ENCODE assay signal across 15 mouse cellular contexts in genomic region chr13:95774966-95775696, GRCm38 (mm10).
DNase-seq lines count a peak whose midpoint lies in the region; ATAC-seq and TF ChIP-seq lines count a peak whose summit lies in the region.
"Had no signal": no experiment of that assay in that cellular context is flagged by ENCODE, and none has a peak within 500 bp of the region (broad histone marks: within the 10 kb centered on the region; RNA-seq: fewer than 3 reads in every experiment).

No protein-coding gene starts in this region.

- TF ChIP-seq CTCF in hindbrain, postnatal 0 days (IDR thresholded peaks at IDR 0.05; ENCODE audit: low read depth) = no peak

- no peak overlapping the region for H3K4me2 ChIP-seq in neural tube, embryonic 15.5 days
- H3K4me2 ChIP-seq in hindbrain, postnatal 0 days (ENCODE audit: low read depth, low read length) = no peak overlapping the region
- no peak overlapping the region for H3K4me2 ChIP-seq in neural tube, embryonic 14.5 days (ENCODE audit: low read depth, low read length)
- no peak overlapping the region for H3K4me2 ChIP-seq in intestine, embryonic 16.5 days (ENCODE audit: low read depth, low read length)
- H3K4me2 ChIP-seq in heart, embryonic 11.5 days = no peak overlapping the region
- H3K4me2 ChIP-seq: heart, embryonic 12.5 days; lung, embryonic 15.5 days had no signal

- no peak overlapping the region for H3K27ac ChIP-seq in neural tube, embryonic 15.5 days (replicated peaks)
- peak overlapping the region; percentile 35; the same call in 1 of the 2 replicates for H3K27ac ChIP-seq in forebrain, embryonic 10.5 days
- no peak overlapping the region for H3K27ac ChIP-seq in hindbrain, postnatal 0 days
- H3K27ac ChIP-seq in neural tube, embryonic 14.5 days (ENCODE audit: low read depth, low read length) = no peak overlapping the region
- no peak overlapping the region for H3K27ac ChIP-seq in intestine, embryonic 16.5 days (ENCODE audit: low read length)
- H3K27ac ChIP-seq in heart, embryonic 11.5 days (ENCODE audit: low read depth, low read length) = no peak overlapping the region
- H3K27ac ChIP-seq: lung, embryonic 15.5 days had no signal

- 15% methylated on average over 11 of the region's 11 CpGs for WGBS in neural tube, embryonic 15.5 days
- 76% methylated on average over 11 of the region's 11 CpGs for WGBS in forebrain, embryonic 10.5 days
- WGBS in hindbrain, postnatal 0 days = 30% methylated on average over 11 of the region's 11 CpGs
- 13% methylated on average over 11 of the region's 11 CpGs for WGBS in neural tube, embryonic 14.5 days
- 51% methylated on average over 11 of the region's 11 CpGs for WGBS in intestine, embryonic 16.5 days
- WGBS in heart, embryonic 11.5 days (ENCODE audit: insufficient replicate concordance) = 46% methylated on average over 11 of the region's 11 CpGs

- no peak overlapping the region for H3K9ac ChIP-seq in neural tube, embryonic 15.5 days (replicated peaks)
- H3K9ac ChIP-seq in hindbrain, postnatal 0 days (replicated peaks; ENCODE audit: low read length) = no peak overlapping the region
- H3K9ac ChIP-seq in neural tube, embryonic 14.5 days (replicated peaks; ENCODE audit: low read depth, low read length) = no peak overlapping the region
- no peak overlapping the region for H3K9ac ChIP-seq in intestine, embryonic 16.5 days (ENCODE audit: low read depth, low read length)
- no peak overlapping the region for H3K9ac ChIP-seq in heart, embryonic 11.5 days (ENCODE audit: low read depth, low read length)
- H3K9ac ChIP-seq: heart, embryonic 12.5 days; lung, embryonic 15.5 days had no signal

- DNase-seq in neural tube, embryonic 10.5 days (ENCODE audit: extremely low spot score, low spot score) = peak; percentile 53
- DNase-seq in forebrain, embryonic 10.5 days (ENCODE audit: extremely low spot score, low spot score) = no peak
- DNase-seq in hindbrain, postnatal 0 days (ENCODE audit: low spot score) = peak; percentile 62
- no peak for DNase-seq in gastrocnemius, postnatal 10 days
- DNase-seq: spleen, adult 18-20 months; thymus, adult 2 months had no signal

- H3K9me3 ChIP-seq in neural tube, embryonic 15.5 days (replicated peaks) = no peaks in the 10 kb centered on the region
- H3K9me3 ChIP-seq in forebrain, embryonic 10.5 days = no peaks in the 10 kb centered on the region
- no peaks in the 10 kb centered on the region for H3K9me3 ChIP-seq in hindbrain, postnatal 0 days (ENCODE audit: low read length)
- no peaks in the 10 kb centered on the region for H3K9me3 ChIP-seq in neural tube, embryonic 14.5 days (ENCODE audit: control insufficient read depth, low read length)
- no peaks in the 10 kb centered on the region for H3K9me3 ChIP-seq in intestine, embryonic 16.5 days (ENCODE audit: control insufficient read depth, low read length)
- no peaks in the 10 kb centered on the region for H3K9me3 ChIP-seq in heart, embryonic 11.5 days (replicated peaks; ENCODE audit: control insufficient read depth, low read length)
- H3K9me3 ChIP-seq: heart, embryonic 12.5 days; lung, embryonic 15.5 days had no signal

- peaks cover 10% of the 10 kb centered on the region; the same call in 1 of the 2 replicates for H3K4me1 ChIP-seq in neural tube, embryonic 15.5 days
- peaks cover 46% of the 10 kb centered on the region for H3K4me1 ChIP-seq in forebrain, embryonic 10.5 days
- H3K4me1 ChIP-seq in hindbrain, postnatal 0 days (ENCODE audit: insufficient read depth, low read length) = no peaks in the 10 kb centered on the region; the same call in 1 of the 2 replicates
- 0 out of 2 replicates have a peak, but pooled peaks cover 5% of the 10 kb centered on the region for H3K4me1 ChIP-seq in neural tube, embryonic 14.5 days (ENCODE audit: control insufficient read depth, insufficient read depth, low read length)
- H3K4me1 ChIP-seq in intestine, embryonic 16.5 days (ENCODE audit: control insufficient read depth, insufficient read depth, low read length) = peaks cover 12% of the 10 kb centered on the region
- H3K4me1 ChIP-seq in heart, embryonic 11.5 days (ENCODE audit: control insufficient read depth, insufficient read depth, low read length) = peaks cover 7% of the 10 kb centered on the region; the same call in 1 of the 2 replicates

- H3K27me3 ChIP-seq in neural tube, embryonic 15.5 days (replicated peaks) = no peaks in the 10 kb centered on the region
- no peaks in the 10 kb centered on the region for H3K27me3 ChIP-seq in forebrain, embryonic 10.5 days (ENCODE audit: poor library complexity, severe bottlenecking)
- no peaks in the 10 kb centered on the region for H3K27me3 ChIP-seq in hindbrain, postnatal 0 days (ENCODE audit: insufficient read depth, low read length)
- H3K27me3 ChIP-seq in neural tube, embryonic 14.5 days (ENCODE audit: control insufficient read depth, insufficient read depth, low read length) = no peaks in the 10 kb centered on the region
- no peaks in the 10 kb centered on the region for H3K27me3 ChIP-seq in intestine, embryonic 16.5 days (replicated peaks; ENCODE audit: control insufficient read depth, insufficient read depth, low read length)
- no peaks in the 10 kb centered on the region for H3K27me3 ChIP-seq in heart, embryonic 11.5 days (ENCODE audit: control insufficient read depth, insufficient read depth, low read length)
- H3K27me3 ChIP-seq: lung, embryonic 15.5 days had no signal

- no peak overlapping the region for H3K4me3 ChIP-seq in neural tube, embryonic 15.5 days (replicated peaks)
- no peak overlapping the region for H3K4me3 ChIP-seq in forebrain, embryonic 10.5 days
- no peak overlapping the region for H3K4me3 ChIP-seq in hindbrain, postnatal 0 days (ENCODE audit: low read length)
- no peak overlapping the region for H3K4me3 ChIP-seq in neural tube, embryonic 14.5 days (ENCODE audit: low read depth, low read length)
- H3K4me3 ChIP-seq in intestine, embryonic 16.5 days (ENCODE audit: low read length) = no peak overlapping the region
- no peak overlapping the region for H3K4me3 ChIP-seq in heart, embryonic 11.5 days (ENCODE audit: low read depth, low read length)
- H3K4me3 ChIP-seq: erythroblast, embryonic 14.5 days; heart, embryonic 12.5 days; lung, embryonic 15.5 days had no signal

- no peaks in the 10 kb centered on the region for H3K36me3 ChIP-seq in neural tube, embryonic 15.5 days
- H3K36me3 ChIP-seq in forebrain, embryonic 10.5 days (replicated peaks) = no peaks in the 10 kb centered on the region
- no peaks in the 10 kb centered on the region for H3K36me3 ChIP-seq in hindbrain, postnatal 0 days (ENCODE audit: insufficient read depth, low read length)
- H3K36me3 ChIP-seq in neural tube, embryonic 14.5 days (ENCODE audit: control insufficient read depth, insufficient read depth, low read length) = no peaks in the 10 kb centered on the region
- no peaks in the 10 kb centered on the region for H3K36me3 ChIP-seq in intestine, embryonic 16.5 days (ENCODE audit: control insufficient read depth, insufficient read depth, low read length)
- H3K36me3 ChIP-seq in heart, embryonic 11.5 days (ENCODE audit: control insufficient read depth, insufficient read depth, low read length) = no peaks in the 10 kb centered on the region
- H3K36me3 ChIP-seq: heart, embryonic 12.5 days; lung, embryonic 15.5 days had no signal

- ATAC-seq in neural tube, embryonic 15.5 days (ENCODE audit: low FRiP score) = no peak
- ATAC-seq in hindbrain, postnatal 0 days = peak; percentile 67
- ATAC-seq in neural tube, embryonic 14.5 days (ENCODE audit: low read depth) = peak; percentile 68; the same call in 1 of the 2 replicates
- ATAC-seq in intestine, embryonic 16.5 days = no peak
- ATAC-seq in heart, embryonic 11.5 days (replicated peaks; ENCODE audit: insufficient number of reproducible peaks, low FRiP score, low TSS enrichment) = no peak
- ATAC-seq: CD4-positive, CD25-positive, alpha-beta regulatory T cell, adult 4 months; intestine, postnatal 0 days had no signal

Comparison
In these comparisons a context has a peak if more than half of its experiments do, and no peak if none do; other contexts are left out.
1. ATAC-seq: peak in hindbrain, postnatal 0 days (single experiment) and neural tube, embryonic 14.5 days (single experiment); none in neural tube, embryonic 15.5 days (single experiment), intestine, embryonic 16.5 days (single experiment) and heart, embryonic 11.5 days (single experiment).
2. DNase-seq: peak in neural tube, embryonic 10.5 days (single experiment) and hindbrain, postnatal 0 days (single experiment); none in forebrain, embryonic 10.5 days (single experiment) and gastrocnemius, postnatal 10 days (single experiment).